Mouse (Mus musculus) G1E (cell line): ENCODE measurements around the gene Scel.

ENCODE experiments used
- CTCF ChIP-seq: IDR thresholded peaks from 2 replicates; pipeline ENCODE4 v1.5.1; 2012; ENCODE audit warnings: low read depth, low read length, inconsistent platforms, mixed read lengths
- GATA1 ChIP-seq: IDR thresholded peaks from 2 replicates; pipeline ENCODE4 v1.6.1; 2012; ENCODE audit warnings: borderline replicate concordance, low read length, inconsistent platforms, mixed read lengths
- GATA2 ChIP-seq: IDR thresholded peaks from 2 replicates; pipeline ENCODE4 v1.6.1; 2012; ENCODE audit warnings: low read depth, low read length, inconsistent platforms, borderline replicate concordance
- TAL1 ChIP-seq: conservative IDR thresholded peaks from 2 replicates; pipeline ENCODE4 v1.6.1; 2012; ENCODE audit warnings: low read depth, low read length, inconsistent platforms, mixed read lengths

GRCm38 (mm10) chr14:103649302-103649701 is 136.2 kb downstream of the Scel start:
- no peak for TF ChIP-seq CTCF
- no peak for TF ChIP-seq GATA2
- no peak for TF ChIP-seq GATA1
- TF ChIP-seq TAL1: no peak
